ENCODE assay signal across 9 mouse cellular contexts in the genomic region with DNA sequence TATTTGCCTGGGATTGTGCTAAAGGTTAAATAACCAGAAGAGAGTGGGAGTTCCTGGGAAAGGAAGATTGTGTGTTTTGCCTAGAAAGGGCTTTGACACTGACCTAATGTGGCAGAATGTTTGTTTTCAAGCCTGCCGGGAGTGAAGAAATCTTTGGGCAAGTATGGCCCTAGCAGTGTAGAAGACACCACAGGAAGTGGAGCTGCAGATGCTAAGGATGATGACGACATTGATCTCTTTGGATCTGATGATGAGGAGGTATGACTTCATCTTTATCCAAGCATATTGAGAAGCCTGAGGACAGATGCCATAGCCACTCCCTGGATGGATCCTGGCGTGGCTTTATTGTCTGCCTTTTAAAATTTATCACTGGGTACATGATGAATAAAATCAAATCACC. TPM values are rescaled to one million over a fixed set of nuclear protein-coding genes. Genes with fewer than 3 reads are reported as not detected.
A peak's percentile ranks its signal among the peaks of the same experiment; 100 is the strongest.
DNase-seq lines count a peak whose midpoint lies in the region; ATAC-seq lines count a peak whose summit lies in the region.
"Had no signal": no experiment of that assay in that cellular context is flagged by ENCODE, and none has a peak within 500 bp of the region (broad histone marks: within the 10 kb centered on the region; RNA-seq: fewer than 3 reads in every experiment).

No protein-coding gene starts in this region.

- H3K36me3 ChIP-seq in kidney, embryonic 15.5 days: peaks cover 39% of the 10 kb centered on the region
- peaks cover 57% of the 10 kb centered on the region for H3K36me3 ChIP-seq in embryonic facial prominence, embryonic 10.5 days (replicated peaks)
- peaks cover 49% of the 10 kb centered on the region for H3K36me3 ChIP-seq in limb, embryonic 10.5 days
- H3K36me3 ChIP-seq in neural tube, embryonic 13.5 days: peaks cover 24% of the 10 kb centered on the region

- H3K4me3 ChIP-seq in kidney, embryonic 15.5 days (replicated peaks): peak overlapping the region; percentile 83
- H3K4me3 ChIP-seq in embryonic facial prominence, embryonic 10.5 days: peak overlapping the region; percentile 97
- peak overlapping the region; percentile 95 for H3K4me3 ChIP-seq in limb, embryonic 10.5 days
- peak overlapping the region; percentile 64; the same call in 1 of the 2 replicates for H3K4me3 ChIP-seq in neural tube, embryonic 13.5 days

- H3K9ac ChIP-seq in kidney, embryonic 15.5 days: peak overlapping the region; percentile 93
- H3K9ac ChIP-seq in neural tube, embryonic 13.5 days: peak overlapping the region; percentile 86

- no peaks in the 10 kb centered on the region for H3K27me3 ChIP-seq in kidney, embryonic 15.5 days
- H3K27me3 ChIP-seq in embryonic facial prominence, embryonic 10.5 days (replicated peaks; ENCODE audit: low read depth, poor library complexity, severe bottlenecking): no peaks in the 10 kb centered on the region
- H3K27me3 ChIP-seq in limb, embryonic 10.5 days (ENCODE audit: low read depth, poor library complexity, severe bottlenecking): no peaks in the 10 kb centered on the region
- H3K27me3 ChIP-seq in neural tube, embryonic 13.5 days: no peaks in the 10 kb centered on the region

- peaks cover 23% of the 10 kb centered on the region for H3K4me1 ChIP-seq in kidney, embryonic 15.5 days
- H3K4me1 ChIP-seq in embryonic facial prominence, embryonic 10.5 days: peaks cover 24% of the 10 kb centered on the region
- peaks cover 23% of the 10 kb centered on the region for H3K4me1 ChIP-seq in limb, embryonic 10.5 days
- H3K4me1 ChIP-seq in neural tube, embryonic 13.5 days (replicated peaks): peaks cover 26% of the 10 kb centered on the region

- DNase-seq in kidney, adult 8-10 months: no peak
- DNase-seq in embryonic facial prominence, embryonic 10.5 days (ENCODE audit: low spot score): no peak
- DNase-seq in limb, embryonic 10.5 days (ENCODE audit: low spot score): no peak
- no peak for DNase-seq in cerebellum, adult 18-20 months
- DNase-seq in frontal cortex, postnatal 25 days (ENCODE audit: low spot score in 2 of 2): no peak
- DNase-seq in adrenal gland, postnatal 36 days: no peak

- no peaks in the 10 kb centered on the region for H3K9me3 ChIP-seq in kidney, embryonic 15.5 days (replicated peaks)
- H3K9me3 ChIP-seq in embryonic facial prominence, embryonic 10.5 days: no peaks in the 10 kb centered on the region
- H3K9me3 ChIP-seq in limb, embryonic 10.5 days (replicated peaks): no peaks in the 10 kb centered on the region
- no peaks in the 10 kb centered on the region for H3K9me3 ChIP-seq in neural tube, embryonic 13.5 days

- 0 out of 2 replicates have a peak overlapping the region, but pooled peaks have one; percentile 91 for H3K27ac ChIP-seq in kidney, embryonic 15.5 days
- peak overlapping the region; percentile 96; the same call in 1 of the 2 replicates for H3K27ac ChIP-seq in embryonic facial prominence, embryonic 10.5 days (replicated peaks)
- H3K27ac ChIP-seq in limb, embryonic 10.5 days: peak overlapping the region; percentile 93
- H3K27ac ChIP-seq in neural tube, embryonic 13.5 days (replicated peaks): no peak overlapping the region

- 61% methylated on average over 3 of the region's 3 CpGs for WGBS in kidney, embryonic 15.5 days
- WGBS in embryonic facial prominence, embryonic 10.5 days: 72% methylated on average over 3 of the region's 3 CpGs
- WGBS in limb, embryonic 10.5 days: 83% methylated on average over 3 of the region's 3 CpGs
- 75% methylated on average over 3 of the region's 3 CpGs for WGBS in neural tube, embryonic 13.5 days

- no peak for ATAC-seq in kidney, embryonic 15.5 days (replicated peaks; ENCODE audit: low FRiP score)
- no peak for ATAC-seq in neural tube, embryonic 13.5 days (ENCODE audit: low read depth)

- H3K4me2 ChIP-seq in kidney, embryonic 15.5 days: peak overlapping the region; percentile 70
- H3K4me2 ChIP-seq in neural tube, embryonic 13.5 days: peak overlapping the region; percentile 80

RNA-seq across cellular contexts. Expression of gene Ndufs1, which starts 1.7 kb away (rescaled TPM):
- 156 and 159 TPM in 2 replicates for polyA plus RNA-seq in kidney, embryonic 15.5 days (2015; fragmentation: Nextera tagmentation; extraction: Ambion mirVana)
- 142 and 149 TPM in 2 replicates for polyA plus RNA-seq in embryonic facial prominence, embryonic 10.5 days (2016; fragmentation: Nextera tagmentation; extraction: Ambion mirVana)
- 151 and 163 TPM in 2 replicates for polyA plus RNA-seq in limb, embryonic 10.5 days (2016; fragmentation: Nextera tagmentation; extraction: Ambion mirVana)
- 143 and 145 TPM in 2 replicates for polyA plus RNA-seq in neural tube, embryonic 13.5 days (2015; fragmentation: Nextera tagmentation; extraction: Ambion mirVana)
- total RNA-seq in adrenal gland, postnatal 36 days (2021): 100 to 1,000 TPM; 264 to 289 TPM

RNA-seq across cellular contexts. Expression of gene Eef1b2, which starts 1.7 kb away (rescaled TPM):
- 542 and 580 TPM in 2 replicates for polyA plus RNA-seq in kidney, embryonic 15.5 days (2015; fragmentation: Nextera tagmentation; extraction: Ambion mirVana)
- 653 and 654 TPM in 2 replicates for polyA plus RNA-seq in embryonic facial prominence, embryonic 10.5 days (2016; fragmentation: Nextera tagmentation; extraction: Ambion mirVana)
- polyA plus RNA-seq in limb, embryonic 10.5 days (2016; fragmentation: Nextera tagmentation; extraction: Ambion mirVana): 676 and 742 TPM in 2 replicates
- polyA plus RNA-seq in neural tube, embryonic 13.5 days (2015; fragmentation: Nextera tagmentation; extraction: Ambion mirVana): 469 and 536 TPM in 2 replicates
- total RNA-seq in adrenal gland, postnatal 36 days (2021): 100 to 1,000 TPM; 624 to 648 TPM

RNA-seq across cellular contexts. Expression of gene Gpr1, which starts 36.0 kb away (rescaled TPM):
- polyA plus RNA-seq in kidney, embryonic 15.5 days (2015; fragmentation: Nextera tagmentation; extraction: Ambion mirVana): 0.10 and 0.13 TPM in 2 replicates
- polyA plus RNA-seq in embryonic facial prominence, embryonic 10.5 days (2016; fragmentation: Nextera tagmentation; extraction: Ambion mirVana): 0.10 and 0.12 TPM in 2 replicates
- polyA plus RNA-seq in limb, embryonic 10.5 days (2016; fragmentation: Nextera tagmentation; extraction: Ambion mirVana): 0.08 and 0.15 TPM in 2 replicates
- 0.59 and 1.1 TPM in 2 replicates for polyA plus RNA-seq in neural tube, embryonic 13.5 days (2015; fragmentation: Nextera tagmentation; extraction: Ambion mirVana)
- under 1 TPM; 0.17 to 0.23 TPM for total RNA-seq in adrenal gland, postnatal 36 days (2021)
- total RNA-seq: neutrophil, adult 5-6 weeks had no signal
